Mouse (Mus musculus): ENCODE results near the gene Cdhr5. TPM values are rescaled to one million over a fixed set of nuclear protein-coding genes. Genes with fewer than 3 reads are reported as not detected.
A peak's percentile ranks its signal among the peaks of the same experiment; 100 is the strongest.

Gene Cdhr5
- polyA plus RNA-seq, 2 experiments, result 0.29 to 0.43 TPM

GRCm38 (mm10) chr7:141277701-141278678 lies 1.4 kb upstream of the Cdhr5 start:
- Histone ChIP-seq H3K4me2 (replicated peaks; ENCODE audit: low read depth, low read length, severe bottlenecking) (peak overlapping the region; percentile 96), H3K27ac (replicated peaks; ENCODE audit: low read depth, low read length) (no peak overlapping the region), H3K36me3 (ENCODE audit: control insufficient read depth, insufficient read depth, low read length) (no peaks in the 10 kb centered on the region), H3K4me3 (replicated peaks; ENCODE audit: low read length) (0 out of 2 replicates have a peak overlapping the region, but pooled peaks have one; percentile 45), H3K4me1 (ENCODE audit: control insufficient read depth, insufficient read depth, low read length) (0 out of 2 replicates have a peak, but pooled peaks cover 2% of the 10 kb centered on the region), H3K27me3 (ENCODE audit: control insufficient read depth, insufficient read depth, low read length) (no peaks in the 10 kb centered on the region), H3K9ac (ENCODE audit: low read depth, low read length, severe bottlenecking) (no peak overlapping the region), H3K9me3 (ENCODE audit: control insufficient read depth, low read length) (no peaks in the 10 kb centered on the region)
- DNase-seq (ENCODE audit: low spot score), result no peak
- WGBS, result 79% methylated on average over 11 of the region's 11 CpGs
- ATAC-seq (ENCODE audit: low FRiP score, low read depth), result no peak
- TF ChIP-seq POLR2A (IDR thresholded peaks at IDR 0.05; ENCODE audit: borderline replicate concordance, extremely low read depth, insufficient read depth, insufficient read length), result no peak

GRCm38 (mm10) chr7:141275356-141275755 lies 1.2 kb downstream of the Cdhr5 start:
- no peak overlapping the region for H3K27ac ChIP-seq (replicated peaks; ENCODE audit: low read depth, low read length)

GRCm38 (mm10) chr7:141270631-141271030 lies 6.0 kb downstream of the Cdhr5 start:
- DNase-seq (ENCODE audit: low spot score), result no peak

More at GRCm38 (mm10) chr7:141275356-141275755, 1.2 kb downstream of the Cdhr5 start:
- no peak overlapping the region for H3K4me3 ChIP-seq (replicated peaks; ENCODE audit: low read length)
- 64% methylated on average over 9 of the region's 9 CpGs for WGBS
- H3K36me3 ChIP-seq (ENCODE audit: control insufficient read depth, insufficient read depth, low read length), result no peaks in the 10 kb centered on the region
- no peak overlapping the region for H3K4me2 ChIP-seq (replicated peaks; ENCODE audit: low read depth, low read length, severe bottlenecking)
- ATAC-seq (ENCODE audit: low FRiP score, low read depth), result no peak
- H3K9me3 ChIP-seq (ENCODE audit: control insufficient read depth, low read length), result no peaks in the 10 kb centered on the region
- no peak overlapping the region for H3K9ac ChIP-seq (ENCODE audit: low read depth, low read length, severe bottlenecking)
- no peak for DNase-seq (ENCODE audit: low spot score)
- no peaks in the 10 kb centered on the region for H3K27me3 ChIP-seq (ENCODE audit: control insufficient read depth, insufficient read depth, low read length)
- 0 out of 2 replicates have a peak, but pooled peaks cover 2% of the 10 kb centered on the region for H3K4me1 ChIP-seq (ENCODE audit: control insufficient read depth, insufficient read depth, low read length)
- TF ChIP-seq POLR2A (IDR thresholded peaks at IDR 0.05; ENCODE audit: borderline replicate concordance, extremely low read depth, insufficient read depth, insufficient read length), result no peak

GRCm38 (mm10) chr7:141269273-141269545 lies 7.4 kb downstream of the Cdhr5 start:
- Histone ChIP-seq H3K4me1 (ENCODE audit: control insufficient read depth, insufficient read depth, low read length) (peaks cover 8% of the 10 kb centered on the region; the same call in 1 of the 2 replicates), H3K9me3 (ENCODE audit: control insufficient read depth, low read length) (no peaks in the 10 kb centered on the region), H3K9ac (ENCODE audit: low read depth, low read length, severe bottlenecking) (no peak overlapping the region), H3K27me3 (ENCODE audit: control insufficient read depth, insufficient read depth, low read length) (no peaks in the 10 kb centered on the region), H3K4me2 (replicated peaks; ENCODE audit: low read depth, low read length, severe bottlenecking) (no peak overlapping the region), H3K4me3 (replicated peaks; ENCODE audit: low read length) (no peak overlapping the region), H3K27ac (replicated peaks; ENCODE audit: low read depth, low read length) (no peak overlapping the region), H3K36me3 (ENCODE audit: control insufficient read depth, insufficient read depth, low read length) (peaks cover 3% of the 10 kb centered on the region; the same call in 1 of the 2 replicates)
- TF ChIP-seq POLR2A (IDR thresholded peaks at IDR 0.05; ENCODE audit: borderline replicate concordance, extremely low read depth, insufficient read depth, insufficient read length), result no peak
- no peak for DNase-seq (ENCODE audit: low spot score)
- WGBS, result 79% methylated on average over 14 of the region's 14 CpGs
- ATAC-seq (ENCODE audit: low FRiP score, low read depth), result no peak

More at GRCm38 (mm10) chr7:141270631-141271030, 6.0 kb downstream of the Cdhr5 start:
- ATAC-seq (ENCODE audit: low FRiP score, low read depth), result no peak
- no peak for TF ChIP-seq POLR2A (IDR thresholded peaks at IDR 0.05; ENCODE audit: borderline replicate concordance, extremely low read depth, insufficient read depth, insufficient read length)
- Histone ChIP-seq H3K27me3 (ENCODE audit: control insufficient read depth, insufficient read depth, low read length) (no peaks in the 10 kb centered on the region), H3K36me3 (ENCODE audit: control insufficient read depth, insufficient read depth, low read length) (no peaks in the 10 kb centered on the region), H3K9ac (ENCODE audit: low read depth, low read length, severe bottlenecking) (no peak overlapping the region), H3K4me1 (ENCODE audit: control insufficient read depth, insufficient read depth, low read length) (peaks cover 8% of the 10 kb centered on the region; the same call in 1 of the 2 replicates), H3K4me3 (replicated peaks; ENCODE audit: low read length) (no peak overlapping the region), H3K27ac (replicated peaks; ENCODE audit: low read depth, low read length) (no peak overlapping the region), H3K9me3 (ENCODE audit: control insufficient read depth, low read length) (no peaks in the 10 kb centered on the region), H3K4me2 (replicated peaks; ENCODE audit: low read depth, low read length, severe bottlenecking) (no peak overlapping the region)
- WGBS, result 87% methylated on average over 3 of the region's 3 CpGs

GRCm38 (mm10) chr7:141268466-141269272 lies 7.9 kb downstream of the Cdhr5 start:
- no peaks in the 10 kb centered on the region for H3K27me3 ChIP-seq (ENCODE audit: control insufficient read depth, insufficient read depth, low read length)

More at GRCm38 (mm10) chr7:141268466-141269272, 7.9 kb downstream of the Cdhr5 start:
- Histone ChIP-seq H3K4me1 (ENCODE audit: control insufficient read depth, insufficient read depth, low read length) (peaks cover 8% of the 10 kb centered on the region; the same call in 1 of the 2 replicates), H3K9me3 (ENCODE audit: control insufficient read depth, low read length) (no peaks in the 10 kb centered on the region), H3K4me3 (replicated peaks; ENCODE audit: low read length) (no peak overlapping the region), H3K36me3 (ENCODE audit: control insufficient read depth, insufficient read depth, low read length) (peaks cover 8% of the 10 kb centered on the region), H3K9ac (ENCODE audit: low read depth, low read length, severe bottlenecking) (no peak overlapping the region), H3K4me2 (replicated peaks; ENCODE audit: low read depth, low read length, severe bottlenecking) (no peak overlapping the region), H3K27ac (replicated peaks; ENCODE audit: low read depth, low read length) (no peak overlapping the region)
- DNase-seq (ENCODE audit: low spot score), result no peak
- ATAC-seq (ENCODE audit: low FRiP score, low read depth), result no peak
- no peak for TF ChIP-seq POLR2A (IDR thresholded peaks at IDR 0.05; ENCODE audit: borderline replicate concordance, extremely low read depth, insufficient read depth, insufficient read length)
- 80% methylated on average over 24 of the region's 24 CpGs for WGBS
